Mouse (Mus musculus): Measurements from ENCODE around the gene Unc13b. TPM values are rescaled to one million over a fixed set of nuclear protein-coding genes. Genes with fewer than 3 reads are reported as not detected.
A peak's percentile ranks its signal among the peaks of the same experiment; 100 is the strongest.

Unc13b gene
- polyA plus RNA-seq, 1 experiment from 2014 or later, result 24.6 TPM

DNA sequence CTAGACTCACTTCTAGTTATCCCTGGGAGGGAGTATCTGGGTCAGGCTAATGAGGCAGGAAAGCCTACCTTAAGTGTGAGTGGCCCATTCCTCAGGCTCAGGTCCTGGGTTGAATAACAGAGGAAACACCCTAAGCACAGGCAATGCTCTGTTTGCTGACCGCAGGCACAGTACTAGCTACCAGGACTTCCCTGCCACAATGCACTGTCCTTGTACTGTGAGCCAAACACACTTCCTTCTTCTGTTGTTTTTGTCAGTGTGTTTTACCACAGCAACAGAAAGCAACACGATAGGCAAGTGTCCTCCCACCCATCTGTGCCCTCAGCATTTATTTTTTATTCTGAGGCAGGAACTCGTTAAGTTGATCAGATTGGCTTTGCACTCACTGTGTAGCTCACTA, 228.6 kb downstream of the Unc13b start:
- Histone ChIP-seq H3K9ac (replicated peaks) (no peak overlapping the region), H3K4me3 (no peak overlapping the region), H3K9me3 (no peaks in the 10 kb centered on the region), H3K27me3 (no peaks in the 10 kb centered on the region), H3K36me3 (no peaks in the 10 kb centered on the region), H3K27ac (replicated peaks) (no peak overlapping the region), H3K4me1 (no peaks in the 10 kb centered on the region), H3K4me2 (replicated peaks) (no peak overlapping the region)
- no peak for ATAC-seq (ENCODE audit: low FRiP score, low read depth)
- 87% methylated on average over 3 of the region's 3 CpGs for WGBS

DNA sequence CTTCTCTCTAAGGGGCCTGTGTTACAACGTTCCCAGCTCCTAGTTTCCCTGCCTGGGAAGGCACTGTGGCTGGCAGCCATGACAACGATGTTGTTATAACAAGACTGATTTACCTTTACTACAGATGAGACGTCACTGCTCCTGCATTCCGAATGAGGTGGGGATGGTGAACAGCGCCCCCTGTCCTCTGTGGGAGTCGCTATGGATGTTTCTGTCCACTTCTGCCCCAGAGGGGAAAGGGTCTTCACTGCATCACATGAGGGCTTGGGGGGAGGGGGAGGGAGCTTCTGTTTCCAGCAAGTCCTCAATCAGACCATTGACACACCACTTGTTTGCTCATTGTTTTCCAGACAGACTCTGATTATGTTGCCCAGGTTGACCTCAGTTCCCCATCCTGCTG, 235.2 kb downstream of the Unc13b start:
- Histone ChIP-seq H3K36me3 (no peaks in the 10 kb centered on the region), H3K9me3 (no peaks in the 10 kb centered on the region), H3K9ac (replicated peaks) (no peak overlapping the region), H3K4me1 (no peaks in the 10 kb centered on the region), H3K27ac (replicated peaks) (no peak overlapping the region), H3K27me3 (no peaks in the 10 kb centered on the region), H3K4me2 (replicated peaks) (no peak overlapping the region), H3K4me3 (no peak overlapping the region)
- 43% methylated on average over 6 of the region's 6 CpGs for WGBS
- no peak for ATAC-seq (ENCODE audit: low FRiP score, low read depth)

DNA sequence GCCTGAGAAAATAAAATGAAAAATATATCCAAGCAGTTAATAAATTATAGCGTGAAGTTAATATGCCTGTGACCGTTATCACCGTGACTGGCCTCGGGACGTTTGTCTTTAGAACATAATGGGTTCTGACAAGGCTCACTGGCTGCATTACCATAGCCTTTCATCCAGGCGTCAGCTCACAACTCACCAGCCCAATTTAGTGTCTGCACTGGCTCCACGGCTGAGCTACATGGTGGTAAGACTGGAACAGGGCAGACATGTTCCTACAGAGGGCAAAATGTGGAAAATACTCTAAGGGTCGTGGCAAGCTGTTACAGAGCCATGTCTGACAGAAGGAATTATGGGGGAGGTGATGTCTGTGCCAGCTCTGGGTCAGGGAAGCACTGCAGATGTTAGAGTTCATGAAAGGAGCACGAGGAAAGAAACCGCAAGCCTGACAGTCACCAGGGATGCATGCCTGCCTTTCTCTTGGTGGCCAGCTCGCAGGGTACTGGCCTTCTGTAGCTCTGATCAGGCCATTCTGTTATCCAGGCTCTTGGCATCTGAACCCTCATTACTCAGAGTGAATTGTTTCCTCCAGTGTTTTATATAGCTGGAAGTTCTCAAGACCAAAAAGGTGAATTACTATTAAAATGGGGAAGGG, 251.1 kb downstream of the Unc13b start:
- Histone ChIP-seq H3K4me2 (replicated peaks) (peak overlapping the region; percentile 26; the same call in 1 of the 2 replicates), H3K4me1 (peaks cover 4% of the 10 kb centered on the region), H3K27ac (replicated peaks) (peak overlapping the region; percentile 66), H3K9ac (replicated peaks) (no peak overlapping the region), H3K36me3 (no peaks in the 10 kb centered on the region), H3K27me3 (no peaks in the 10 kb centered on the region), H3K9me3 (no peaks in the 10 kb centered on the region), H3K4me3 (no peak overlapping the region)
- WGBS, result 33% methylated on average over 11 of the region's 11 CpGs
- peak; percentile 82; the same call in 1 of the 2 replicates for ATAC-seq (ENCODE audit: low FRiP score, low read depth)

Other genes starting within 250 kb of the Unc13b start
- 0.09 and 0.26 TPM in 2 replicates for gene Fam205a1, start 205.1 kb upstream of the Unc13b start, polyA plus RNA-seq (2016; fragmentation: Nextera tagmentation; extraction: Ambion mirVana)
- 0.32 and 0.47 TPM in 2 replicates for gene Gm12394, start 202.2 kb upstream of the Unc13b start, polyA plus RNA-seq (2016; fragmentation: Nextera tagmentation; extraction: Ambion mirVana)
- gene Fam205c, start 184.7 kb upstream of the Unc13b start, polyA plus RNA-seq (2016; fragmentation: Nextera tagmentation; extraction: Ambion mirVana), result 2.3 and 3.0 TPM in 2 replicates
- 6.6 and 8.4 TPM in 2 replicates for gene Phf24, start 142.3 kb upstream of the Unc13b start, polyA plus RNA-seq (2016; fragmentation: Nextera tagmentation; extraction: Ambion mirVana)
- 27.0 and 35.2 TPM in 2 replicates for gene Dnajb5, start 109.1 kb upstream of the Unc13b start, polyA plus RNA-seq (2016; fragmentation: Nextera tagmentation; extraction: Ambion mirVana)
- gene 1700022I11Rik, start 89.3 kb upstream of the Unc13b start, polyA plus RNA-seq (2016; fragmentation: Nextera tagmentation; extraction: Ambion mirVana), result 0.24 and 0.55 TPM in 2 replicates
- 645 and 652 TPM in 2 replicates for gene Vcp, start 58.4 kb upstream of the Unc13b start, polyA plus RNA-seq (2016; fragmentation: Nextera tagmentation; extraction: Ambion mirVana)
- gene Fancg, start 48.4 kb upstream of the Unc13b start, polyA plus RNA-seq (2016; fragmentation: Nextera tagmentation; extraction: Ambion mirVana), result 18.3 and 24.0 TPM in 2 replicates
- gene Pigo, start 33.1 kb upstream of the Unc13b start, polyA plus RNA-seq (2016; fragmentation: Nextera tagmentation; extraction: Ambion mirVana), result 25.2 and 27.5 TPM in 2 replicates
- gene Stoml2, start 27.2 kb upstream of the Unc13b start, polyA plus RNA-seq (2016; fragmentation: Nextera tagmentation; extraction: Ambion mirVana), result 281 and 296 TPM in 2 replicates
- 51.2 and 51.8 TPM in 2 replicates for gene Fam214b, start 12.7 kb upstream of the Unc13b start, polyA plus RNA-seq (2016; fragmentation: Nextera tagmentation; extraction: Ambion mirVana)
- gene Atp8b5, start 208.2 kb downstream of the Unc13b start, polyA plus RNA-seq (2016; fragmentation: Nextera tagmentation; extraction: Ambion mirVana), result 0.22 and 0.46 TPM in 2 replicates

Data from midbrain, embryonic 12.5 days (tissue).